Mouse (Mus musculus): ENCODE results near the gene Hist1h4d.
"Not testable (repeated sequence)": the region's sequence is repeated elsewhere in the genome, so short reads cannot be mapped to it uniquely, and the experiment has no call there.

The Hist1h4d gene

DNA sequence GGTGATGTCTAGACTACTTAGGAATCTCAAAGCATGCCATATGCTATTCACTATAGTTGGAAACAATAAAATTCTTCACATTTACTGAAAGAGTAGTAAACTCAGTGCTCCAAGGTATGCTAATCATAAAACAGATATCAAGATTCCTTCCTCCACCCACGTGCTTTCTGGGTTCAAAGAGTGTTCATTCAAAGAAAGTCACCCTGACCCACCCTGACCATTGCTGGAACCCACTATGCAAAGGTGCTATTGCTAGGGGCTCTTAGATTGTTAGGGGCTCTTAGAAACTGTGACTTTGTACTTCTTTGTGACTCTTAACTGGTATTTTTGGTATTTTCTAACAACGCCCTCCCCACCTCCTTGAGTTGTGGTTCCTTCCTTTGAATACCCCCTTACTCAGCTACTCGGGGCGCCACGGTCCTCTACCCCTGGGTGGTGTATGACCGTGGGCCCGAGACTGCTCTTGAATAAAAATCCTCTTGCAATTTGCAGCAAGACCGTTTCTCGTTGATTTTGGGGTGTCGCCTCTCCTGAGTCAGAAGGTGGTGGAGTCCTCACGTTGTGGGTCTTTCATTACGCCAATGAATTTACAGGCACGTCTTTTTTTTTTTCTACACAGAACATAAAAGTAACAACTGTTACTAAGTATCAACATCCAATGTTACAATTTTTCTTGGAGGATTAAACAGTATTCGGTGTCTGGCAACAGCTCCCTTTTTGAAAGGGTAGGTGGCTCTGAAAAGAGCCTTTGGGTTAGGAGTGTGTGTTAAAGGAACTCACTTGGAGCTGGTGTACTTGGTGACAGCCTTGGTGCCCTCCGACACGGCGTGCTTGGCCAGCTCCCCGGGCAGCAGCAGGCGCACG is 8.1 kb upstream of the Hist1h4d start:
- peak; percentile 47 for DNase-seq (ENCODE audit: low read depth, low spot score)

- DNase-seq (ENCODE audit: low read depth, low spot score), result peak; percentile 99
These were observed 7.4 kb upstream of the Hist1h4d start, which contains the start of the genes Hist1h2bf and Hist1h2ad for GRCm38 (mm10) chr13:23573898-23574524. Gene Hist1h2bf (minus strand): TSS chr13:23574196. Gene Hist1h2ad (plus strand): TSS chr13:23574381.

DNA sequence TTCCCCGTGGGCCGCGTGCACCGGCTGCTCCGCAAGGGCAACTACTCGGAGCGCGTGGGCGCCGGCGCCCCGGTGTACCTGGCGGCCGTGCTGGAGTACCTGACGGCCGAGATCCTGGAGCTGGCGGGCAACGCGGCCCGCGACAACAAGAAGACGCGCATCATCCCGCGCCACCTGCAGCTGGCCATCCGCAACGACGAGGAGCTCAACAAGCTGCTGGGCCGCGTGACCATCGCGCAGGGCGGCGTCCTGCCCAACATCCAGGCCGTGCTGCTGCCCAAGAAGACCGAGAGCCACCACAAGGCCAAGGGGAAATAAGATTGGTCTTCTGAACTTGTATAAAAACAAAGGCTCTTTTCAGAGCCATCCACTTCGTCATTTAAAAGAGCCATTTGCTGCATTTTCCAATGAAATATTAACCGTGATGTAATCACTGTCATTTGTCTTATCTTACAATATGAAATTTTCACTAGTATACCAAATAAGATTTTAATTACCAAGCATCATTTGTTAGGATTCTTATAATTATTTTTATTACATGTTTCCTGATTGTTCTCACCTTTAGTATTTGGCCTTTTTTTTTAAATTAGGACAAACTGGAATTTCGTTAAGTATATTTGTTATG is 6.7 kb upstream of the Hist1h4d start:
- DNase-seq (ENCODE audit: low read depth, low spot score), result peak; percentile 49

GRCm38 (mm10) chr13:23575271-23575851 is 6.0 kb upstream of the Hist1h4d start, which contains the start of gene Hist1h3d:
Gene Hist1h3d (plus strand): TSS chr13:23575763.
- peak; percentile 88 for DNase-seq (ENCODE audit: low read depth, low spot score)

DNA sequence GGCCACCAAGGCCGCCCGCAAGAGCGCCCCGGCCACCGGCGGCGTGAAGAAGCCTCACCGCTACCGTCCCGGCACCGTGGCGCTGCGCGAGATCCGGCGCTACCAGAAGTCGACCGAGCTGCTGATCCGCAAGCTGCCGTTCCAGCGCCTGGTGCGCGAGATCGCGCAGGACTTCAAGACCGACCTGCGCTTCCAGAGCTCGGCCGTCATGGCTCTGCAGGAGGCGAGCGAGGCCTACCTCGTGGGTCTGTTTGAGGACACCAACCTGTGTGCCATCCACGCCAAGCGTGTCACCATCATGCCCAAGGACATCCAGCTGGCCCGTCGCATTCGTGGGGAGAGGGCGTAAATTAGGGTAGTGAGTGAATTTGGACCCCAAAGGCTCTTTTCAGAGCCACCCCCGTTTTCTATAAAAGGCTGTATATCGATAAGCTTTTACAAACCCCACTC is 5.5 kb upstream of the Hist1h4d start:
- not testable (repeated sequence) for DNase-seq (ENCODE audit: low read depth, low spot score)

- DNase-seq (ENCODE audit: low read depth, low spot score), result peak; percentile 50
These were observed 5.0 kb upstream of the Hist1h4d start for GRCm38 (mm10) chr13:23576351-23576881.

- DNase-seq (ENCODE audit: low read depth, low spot score), result peak; percentile 40
These were observed 4.3 kb upstream of the Hist1h4d start for GRCm38 (mm10) chr13:23576906-23577639.

DNA sequence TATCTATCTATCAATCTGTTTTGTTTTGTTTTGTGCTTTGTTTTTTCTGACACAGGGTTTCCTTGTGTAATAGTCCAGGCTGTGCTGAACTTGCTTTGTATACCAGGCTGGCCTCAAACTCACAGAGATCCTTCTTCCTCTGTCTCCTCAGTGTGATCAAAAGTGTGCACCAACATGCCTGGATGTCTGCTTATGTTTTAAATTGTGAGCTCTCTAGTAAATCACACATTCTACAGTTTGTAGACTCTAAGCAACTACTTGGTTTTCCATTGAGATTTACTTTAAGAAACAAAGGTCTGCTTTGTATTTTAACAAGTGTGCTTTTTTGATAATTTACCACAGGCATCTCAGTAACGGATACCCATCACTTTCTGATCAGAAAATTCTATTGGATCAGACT is 3.6 kb upstream of the Hist1h4d start:
- DNase-seq (ENCODE audit: low read depth, low spot score), result no peak

GRCm38 (mm10) chr13:23582219-23583056 is 1.0 kb downstream of the Hist1h4d start:
- DNase-seq (ENCODE audit: low read depth, low spot score), result no peak

DNA sequence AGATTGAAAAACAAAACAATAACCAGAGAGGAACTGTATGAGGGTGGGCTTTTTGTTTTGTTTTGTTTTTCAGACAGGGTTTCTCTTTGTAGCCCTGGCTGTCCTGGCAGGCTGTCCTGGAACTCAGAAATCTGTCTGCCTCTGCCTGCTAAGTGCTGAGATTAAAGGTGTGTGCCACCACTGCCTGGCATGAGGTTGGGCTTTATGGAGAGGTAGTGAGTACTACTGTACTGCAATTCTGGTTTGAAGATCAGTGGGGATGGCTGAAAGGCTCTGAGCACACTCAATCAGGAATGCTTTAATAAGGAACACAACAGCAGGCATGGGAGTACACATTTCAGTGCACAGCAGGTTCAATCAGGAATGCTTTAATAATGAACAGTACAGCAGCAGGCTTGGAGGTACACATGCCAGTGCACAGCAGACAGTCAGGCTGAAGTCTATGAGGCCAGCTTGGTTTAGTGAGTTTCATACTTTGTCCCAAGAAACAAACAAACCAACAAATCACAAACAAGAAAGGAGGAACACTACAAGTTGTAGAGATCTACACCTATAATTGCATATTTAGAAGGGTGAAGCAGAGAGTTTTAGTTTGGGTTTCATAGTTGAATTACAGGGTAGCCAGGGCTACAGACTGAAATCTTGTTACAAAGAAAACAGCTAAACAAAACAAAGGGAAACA is 2.1 kb downstream of the Hist1h4d start:
- no peak for DNase-seq (ENCODE audit: low read depth, low spot score)

GRCm38 (mm10) chr13:23584331-23584730 is 2.9 kb downstream of the Hist1h4d start:
- DNase-seq (ENCODE audit: low read depth, low spot score), result peak; percentile 37

GRCm38 (mm10) chr13:23585029-23585441 is 3.6 kb downstream of the Hist1h4d start:
- DNase-seq (ENCODE audit: low read depth, low spot score), result peak; percentile 79

GRCm38 (mm10) chr13:23585442-23586098 is 4.2 kb downstream of the Hist1h4d start:
- DNase-seq (ENCODE audit: low read depth, low spot score), result peak; percentile 93

GRCm38 (mm10) chr13:23586099-23586939 is 4.9 kb downstream of the Hist1h4d start:
- DNase-seq (ENCODE audit: low read depth, low spot score), result peak; percentile 60

GRCm38 (mm10) chr13:23586940-23587225 is 5.5 kb downstream of the Hist1h4d start:
- DNase-seq (ENCODE audit: low read depth, low spot score), result peak; percentile 42

DNA sequence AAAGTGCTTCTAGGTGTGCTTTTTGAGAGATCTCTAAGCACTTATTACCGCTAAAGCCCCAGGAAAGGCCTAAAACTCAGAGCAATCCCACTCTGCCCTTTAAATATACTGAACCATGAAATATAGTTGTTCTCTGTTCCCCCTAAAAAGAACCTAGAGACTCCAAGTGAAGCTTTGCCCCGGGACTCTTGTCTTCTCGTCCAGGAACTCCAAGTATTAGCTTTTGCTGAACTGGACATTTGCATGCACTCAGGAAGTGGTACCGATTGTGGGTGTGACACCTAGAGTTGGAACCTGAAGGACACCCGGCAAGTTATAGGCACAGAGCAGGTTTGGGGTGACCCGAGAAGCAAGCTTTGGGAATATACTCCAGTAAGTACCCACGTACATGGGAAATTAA is 9.8 kb downstream of the Hist1h4d start:
- DNase-seq (ENCODE audit: low read depth, low spot score), result no peak

- DNase-seq (ENCODE audit: low read depth, low spot score), result not testable (repeated sequence)
These were observed 10.5 kb downstream of the Hist1h4d start for GRCm38 (mm10) chr13:23591886-23592285.

DNA sequence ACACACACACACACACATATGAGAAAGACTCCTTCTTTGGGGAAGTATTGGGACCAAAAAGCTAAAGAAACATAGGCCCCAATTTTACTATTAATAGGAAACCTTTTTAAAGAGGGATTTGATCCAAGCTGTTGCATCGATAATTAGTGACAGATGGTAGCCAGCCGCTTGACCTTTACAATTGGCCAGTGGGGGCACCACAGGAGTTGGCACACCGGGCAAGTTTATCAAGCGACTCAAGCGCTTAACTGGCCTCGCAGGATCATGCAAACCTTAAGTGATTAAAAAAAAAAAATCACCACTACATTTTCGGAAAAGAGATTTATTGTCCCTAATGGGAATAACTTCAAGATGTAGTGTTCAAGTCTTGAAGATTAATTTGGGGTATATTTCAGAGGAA is 11.2 kb downstream of the Hist1h4d start:
- DNase-seq (ENCODE audit: low read depth, low spot score), result no peak
